Mouse (Mus musculus) erythroid progenitor cell, adult 5-6 weeks (primary cell): Measurements from ENCODE around the gene Cd207. TPM values are rescaled to one million over a fixed set of nuclear protein-coding genes. Genes with fewer than 3 reads are reported as not detected.
A peak's percentile ranks its signal among the peaks of the same experiment; 100 is the strongest.

Experiments
- ATAC-seq: replicated peaks from 2 replicates; pipeline ENCODE4 v1.8.0; 2016; ENCODE audit warnings: moderate number of reproducible peaks, mild to moderate bottlenecking, moderate TSS enrichment, inconsistent platforms; ENCODE audit not compliant: poor library complexity, low FRiP score, severe bottlenecking
- total RNA-seq, 2 experiments: library from RNA; stranded (forward) in 1 of 2; stranded (reverse) in 1 of 2; fragments of 150-400 nt in 1 of 2; fragments of 186-747, 209-891 nt in 1 of 2; gene quantifications; 2 replicates each; pipeline versions ENCODE4 v1.2.3 to v1.2.4; 2015 to 2017; ENCODE audit warnings: low replicate concordance in 2 of 2

The Cd207 gene
- total RNA-seq (2015; ENCODE audit: low replicate concordance) (not detected in 2 replicates), total RNA-seq (2017; ENCODE audit: low replicate concordance) (not detected in 2 replicates)

GRCm38 (mm10) chr6:83677757-83678156 is at the start of gene Cd207:
TSS of gene Cd207 (minus strand) at chr6:83677857.
- ATAC-seq: no peak

- ATAC-seq: 0 out of 2 replicates have a peak, but pooled peaks have one; percentile 33
Observed at GRCm38 (mm10) chr6:83727178-83727577, 49.5 kb upstream of the Cd207 start.

- ATAC-seq: no peak
Observed at GRCm38 (mm10) chr6:83722526-83722925, 44.9 kb upstream of the Cd207 start.

- ATAC-seq: no peak
Observed at GRCm38 (mm10) chr6:83717026-83717425, 39.4 kb upstream of the Cd207 start.

- no peak for ATAC-seq
Observed at GRCm38 (mm10) chr6:83715461-83716196, 38.0 kb upstream of the Cd207 start.

- no peak for ATAC-seq
Observed at GRCm38 (mm10) chr6:83714221-83715123, 36.8 kb upstream of the Cd207 start.

GRCm38 (mm10) chr6:83713271-83714136 is 35.8 kb upstream of the Cd207 start:
- no peak for ATAC-seq

- ATAC-seq: no peak
Observed at GRCm38 (mm10) chr6:83711725-83712475, 34.2 kb upstream of the Cd207 start.

- ATAC-seq: no peak
Observed at GRCm38 (mm10) chr6:83711067-83711675, 33.5 kb upstream of the Cd207 start, which contains the start of gene Vax2. TSS of gene Vax2 (plus strand) at chr6:83711264.

- no peak for ATAC-seq
Observed at GRCm38 (mm10) chr6:83710361-83711066, 32.9 kb upstream of the Cd207 start.

GRCm38 (mm10) chr6:83707738-83708510 is 30.3 kb upstream of the Cd207 start:
- no peak for ATAC-seq

- ATAC-seq: no peak
Observed at GRCm38 (mm10) chr6:83704701-83705100, 27.0 kb upstream of the Cd207 start.

- no peak for ATAC-seq
Observed at GRCm38 (mm10) chr6:83704294-83704693, 26.6 kb upstream of the Cd207 start.

GRCm38 (mm10) chr6:83703722-83704078 is 26.0 kb upstream of the Cd207 start:
- no peak for ATAC-seq

GRCm38 (mm10) chr6:83703000-83703721 is 25.5 kb upstream of the Cd207 start:
- no peak for ATAC-seq

GRCm38 (mm10) chr6:83702146-83702999 is 24.7 kb upstream of the Cd207 start:
- no peak for ATAC-seq
